Mouse (Mus musculus) ES-Bruce4 (cell line): Measurements from ENCODE around the gene Hao1. TPM values are rescaled to one million over a fixed set of nuclear protein-coding genes. Genes with fewer than 3 reads are reported as not detected.

ENCODE experiments used
- H3K27ac ChIP-seq: 2 replicates; pipeline ENCODE4 v1.5.1; 2012; ENCODE audit warnings: low read length, inconsistent platforms; ENCODE audit not compliant: insufficient read depth
- H3K27me3 ChIP-seq: 2 replicates; pipeline ENCODE4 v1.6.1; 2012; ENCODE audit warnings: mild to moderate bottlenecking, low read length, inconsistent platforms; ENCODE audit not compliant: control insufficient read depth, poor library complexity, insufficient read depth, severe bottlenecking
- H3K36me3 ChIP-seq: 2 replicates; pipeline ENCODE4 v1.6.1; 2012; ENCODE audit warnings: inconsistent platforms, mild to moderate bottlenecking, low read length, moderate library complexity; ENCODE audit not compliant: control insufficient read depth, poor library complexity, insufficient read depth, severe bottlenecking
- H3K4me1 ChIP-seq: one replicate; pipeline ENCODE4 v1.8.1; 2011; ENCODE audit warnings: low read length; ENCODE audit not compliant: control insufficient read depth, insufficient read depth
- H3K4me3 ChIP-seq: 2 replicates; pipeline ENCODE4 v1.5.1; 2011; ENCODE audit warnings: low read depth, mild to moderate bottlenecking, low read length
- H3K9ac ChIP-seq: 2 replicates; pipeline ENCODE4 v1.6.1; 2012; ENCODE audit warnings: low read depth, mild to moderate bottlenecking, inconsistent platforms; ENCODE audit not compliant: poor library complexity, severe bottlenecking
- H3K9me3 ChIP-seq: replicated peaks from 2 replicates; pipeline ENCODE4 v1.6.1; 2012; ENCODE audit warnings: mild to moderate bottlenecking, low read length, inconsistent platforms; ENCODE audit not compliant: control insufficient read depth, poor library complexity, insufficient read depth, severe bottlenecking
- CTCF ChIP-seq: IDR thresholded peaks from one replicate; pipeline ENCODE4 v1.8.1; 2011; ENCODE audit warnings: low read depth, low read length
- EP300 ChIP-seq: IDR thresholded peaks from 2 replicates; pipeline ENCODE4 v1.6.1; 2011; ENCODE audit warnings: low read depth, low read length; ENCODE audit not compliant: insufficient read depth
- POLR2A ChIP-seq: IDR thresholded peaks from one replicate; pipeline ENCODE4 v1.8.1; 2011; ENCODE audit warnings: low read length; ENCODE audit not compliant: insufficient read depth
- polyA plus RNA-seq: library from polyadenylated mRNA; stranded (reverse); fragments of >200 nt; gene quantifications from 2 replicates; pipeline ENCODE4 v1.2.4, GENCODE M21; 2011; ENCODE audit warnings: low read depth; ENCODE audit not compliant: missing spikeins, insufficient read depth, insufficient read length

Hao1 gene
- polyA plus RNA-seq, 1 experiment = not detected

- Histone ChIP-seq H3K9me3 (no peaks in the 10 kb centered on the region), H3K9ac (no peak overlapping the region), H3K36me3 (no peaks in the 10 kb centered on the region), H3K4me3 (no peak overlapping the region), H3K4me1 (no peaks in the 10 kb centered on the region), H3K27me3 (no peaks in the 10 kb centered on the region), H3K27ac (no peak overlapping the region)
- TF ChIP-seq POLR2A = no peak
- TF ChIP-seq EP300 = no peak
- no peak for TF ChIP-seq CTCF
Observed at GRCm38 (mm10) chr2:134527419-134528114, 26.6 kb downstream of the Hao1 start.

GRCm38 (mm10) chr2:134518042-134518441 is 36.1 kb downstream of the Hao1 start:
- Histone ChIP-seq H3K9ac (no peak overlapping the region), H3K4me1 (no peaks in the 10 kb centered on the region), H3K4me3 (no peak overlapping the region), H3K36me3 (no peaks in the 10 kb centered on the region), H3K9me3 (no peaks in the 10 kb centered on the region), H3K27ac (no peak overlapping the region), H3K27me3 (no peaks in the 10 kb centered on the region)
- TF ChIP-seq EP300 (no peak), POLR2A (no peak), CTCF (no peak)

GRCm38 (mm10) chr2:134499777-134500176 is 54.4 kb downstream of the Hao1 start:
- Histone ChIP-seq H3K27me3 (no peaks in the 10 kb centered on the region), H3K36me3 (no peaks in the 10 kb centered on the region), H3K9ac (no peak overlapping the region), H3K9me3 (no peaks in the 10 kb centered on the region), H3K4me3 (no peak overlapping the region), H3K4me1 (no peaks in the 10 kb centered on the region), H3K27ac (no peak overlapping the region)
- no peak for TF ChIP-seq EP300
- TF ChIP-seq POLR2A = no peak
- TF ChIP-seq CTCF = no peak

GRCm38 (mm10) chr2:134498450-134498849 is 55.7 kb downstream of the Hao1 start:
- TF ChIP-seq CTCF (no peak), POLR2A (no peak), EP300 (no peak)
- H3K36me3 ChIP-seq = no peaks in the 10 kb centered on the region
- H3K27me3 ChIP-seq = no peaks in the 10 kb centered on the region
- H3K27ac ChIP-seq = no peak overlapping the region
- H3K4me1 ChIP-seq = no peaks in the 10 kb centered on the region
- no peak overlapping the region for H3K9ac ChIP-seq
- H3K9me3 ChIP-seq = no peaks in the 10 kb centered on the region
- no peak overlapping the region for H3K4me3 ChIP-seq

- H3K27me3 ChIP-seq = no peaks in the 10 kb centered on the region
- H3K9me3 ChIP-seq = no peaks in the 10 kb centered on the region
- TF ChIP-seq POLR2A (no peak), EP300 (no peak)
- H3K4me3 ChIP-seq = no peak overlapping the region
- no peak overlapping the region for H3K9ac ChIP-seq
- H3K4me1 ChIP-seq = no peaks in the 10 kb centered on the region
- H3K27ac ChIP-seq = no peak overlapping the region
- no peaks in the 10 kb centered on the region for H3K36me3 ChIP-seq
Observed at GRCm38 (mm10) chr2:134488671-134489070, 65.5 kb downstream of the Hao1 start.

GRCm38 (mm10) chr2:134486055-134486834 is 67.9 kb downstream of the Hao1 start:
- Histone ChIP-seq H3K4me1 (no peaks in the 10 kb centered on the region), H3K9ac (no peak overlapping the region), H3K27ac (no peak overlapping the region), H3K4me3 (no peak overlapping the region), H3K36me3 (no peaks in the 10 kb centered on the region), H3K9me3 (no peaks in the 10 kb centered on the region), H3K27me3 (no peaks in the 10 kb centered on the region)
- TF ChIP-seq EP300 = no peak
- TF ChIP-seq CTCF = no peak
- TF ChIP-seq POLR2A = no peak
